8 mouse cellular contexts compared by ENCODE assay signal in genomic region chr7:24133996-24134828, GRCm38 (mm10). TPM values are rescaled to one million over a fixed set of nuclear protein-coding genes. Genes with fewer than 3 reads are reported as not detected.
DNase-seq lines count a peak whose midpoint lies in the region; ATAC-seq lines count a peak whose summit lies in the region.

Gene Zfp235, plus strand, starts transcription at chr7:24134169.

- peaks cover 7% of the 10 kb centered on the region; the same call in 1 of the 2 replicates for H3K9me3 ChIP-seq in forebrain, embryonic 10.5 days
- no peaks in the 10 kb centered on the region for H3K9me3 ChIP-seq in heart, embryonic 15.5 days (replicated peaks)
- H3K9me3 ChIP-seq in liver, embryonic 15.5 days (replicated peaks): no peaks in the 10 kb centered on the region
- no peaks in the 10 kb centered on the region for H3K9me3 ChIP-seq in neural tube, embryonic 12.5 days

- peak within 1 kb of the TSS; percentile 74 for H3K4me2 ChIP-seq in heart, embryonic 15.5 days
- peak within 1 kb of the TSS; percentile 76 for H3K4me2 ChIP-seq in liver, embryonic 15.5 days
- H3K4me2 ChIP-seq in neural tube, embryonic 12.5 days (replicated peaks): peak within 1 kb of the TSS; percentile 74

- ATAC-seq in heart, embryonic 15.5 days (replicated peaks; ENCODE audit: insufficient number of reproducible peaks, insufficient read depth, low FRiP score, low read depth): peak; percentile 93
- peak; percentile 92 for ATAC-seq in liver, embryonic 15.5 days (ENCODE audit: insufficient read depth)
- ATAC-seq in neural tube, embryonic 12.5 days (ENCODE audit: low FRiP score, low read depth): peak; percentile 94

- peak within 1 kb of the TSS; percentile 75 for H3K9ac ChIP-seq in heart, embryonic 15.5 days
- peak within 1 kb of the TSS; percentile 70 for H3K9ac ChIP-seq in liver, embryonic 15.5 days
- peak within 1 kb of the TSS; percentile 68 for H3K9ac ChIP-seq in neural tube, embryonic 12.5 days

- WGBS in forebrain, embryonic 10.5 days: 4% methylated on average over 32 of the region's 32 CpGs
- WGBS in heart, embryonic 15.5 days: 3% methylated on average over 32 of the region's 32 CpGs
- 3% methylated on average over 32 of the region's 32 CpGs for WGBS in liver, embryonic 15.5 days (ENCODE audit: insufficient replicate concordance)
- 3% methylated on average over 32 of the region's 32 CpGs for WGBS in neural tube, embryonic 12.5 days

- H3K36me3 ChIP-seq in forebrain, embryonic 10.5 days (replicated peaks): peaks cover 33% of the 10 kb centered on the region
- H3K36me3 ChIP-seq in heart, embryonic 15.5 days: peaks cover 30% of the 10 kb centered on the region
- H3K36me3 ChIP-seq in liver, embryonic 15.5 days (replicated peaks): peaks cover 24% of the 10 kb centered on the region
- peaks cover 33% of the 10 kb centered on the region for H3K36me3 ChIP-seq in neural tube, embryonic 12.5 days

- peak within 1 kb of the TSS; percentile 79 for H3K4me3 ChIP-seq in forebrain, embryonic 10.5 days
- peak within 1 kb of the TSS; percentile 76 for H3K4me3 ChIP-seq in heart, embryonic 15.5 days
- peak within 1 kb of the TSS; percentile 71 for H3K4me3 ChIP-seq in liver, embryonic 15.5 days (replicated peaks)
- peak within 1 kb of the TSS; percentile 61 for H3K4me3 ChIP-seq in neural tube, embryonic 12.5 days

- peak within 1 kb of the TSS; percentile 86 for H3K27ac ChIP-seq in forebrain, embryonic 10.5 days
- H3K27ac ChIP-seq in heart, embryonic 15.5 days: peak within 1 kb of the TSS; percentile 45
- no peak within 1 kb of the TSS for H3K27ac ChIP-seq in liver, embryonic 15.5 days (replicated peaks)
- no peak within 1 kb of the TSS for H3K27ac ChIP-seq in neural tube, embryonic 12.5 days

- no peaks in the 10 kb centered on the region for H3K27me3 ChIP-seq in forebrain, embryonic 10.5 days (ENCODE audit: poor library complexity, severe bottlenecking)
- H3K27me3 ChIP-seq in heart, embryonic 15.5 days: no peaks in the 10 kb centered on the region
- H3K27me3 ChIP-seq in liver, embryonic 15.5 days: no peaks in the 10 kb centered on the region
- no peaks in the 10 kb centered on the region for H3K27me3 ChIP-seq in neural tube, embryonic 12.5 days (replicated peaks)

- peaks cover 15% of the 10 kb centered on the region for H3K4me1 ChIP-seq in forebrain, embryonic 10.5 days
- peaks cover 11% of the 10 kb centered on the region for H3K4me1 ChIP-seq in heart, embryonic 15.5 days (replicated peaks)
- peaks cover 16% of the 10 kb centered on the region for H3K4me1 ChIP-seq in liver, embryonic 15.5 days (replicated peaks)
- H3K4me1 ChIP-seq in neural tube, embryonic 12.5 days: peaks cover 11% of the 10 kb centered on the region

- peak; percentile 73 to 81 for DNase-seq in CD8-positive naive resting alpha-beta T cell, adult 2 months (ENCODE audit: low read depth in 2 of 2, low spot score in 2 of 2)
- DNase-seq in c-Kit-positive CD71-negative TER-119-negative erythroid progenitor cells, embryonic 14.5 days (ENCODE audit: low read depth): peak; percentile 73
- DNase-seq in forebrain, embryonic 10.5 days (ENCODE audit: extremely low spot score, low spot score): peak; percentile 83
- peak; percentile 91 to 92 for DNase-seq in kidney, postnatal 36 days
- DNase-seq in telencephalon, adult 2 months (ENCODE audit: low read depth, low spot score): peak; percentile 96

RNA-seq across cellular contexts. Expression of gene Zfp235, which starts in this region (rescaled TPM):
- polyA plus RNA-seq in forebrain, embryonic 10.5 days (2016; fragmentation: Nextera tagmentation; extraction: Ambion mirVana): 12.3 and 13.1 TPM in 2 replicates
- 7.8 and 8.9 TPM in 2 replicates for polyA plus RNA-seq in heart, embryonic 15.5 days (2015; fragmentation: Nextera tagmentation; extraction: Ambion mirVana)
- polyA plus RNA-seq in liver, embryonic 15.5 days (2015; fragmentation: Nextera tagmentation; extraction: Ambion mirVana): 3.3 and 3.5 TPM in 2 replicates
- polyA plus RNA-seq in neural tube, embryonic 12.5 days (2016; fragmentation: Nextera tagmentation; extraction: Ambion mirVana): 14.9 and 18.5 TPM in 2 replicates

Comparison
In these comparisons a context has a peak if more than half of its experiments do, and no peak if none do; other contexts are left out.
1. H3K27ac ChIP-seq: peak in forebrain, embryonic 10.5 days (single experiment) and heart, embryonic 15.5 days (single experiment); none in liver, embryonic 15.5 days (single experiment) and neural tube, embryonic 12.5 days (single experiment).
2. Peak in every context shown above with its lines, with median percentiles within 50 percentile points of each other: DNase-seq, H3K4me3 ChIP-seq, ATAC-seq, H3K4me2 ChIP-seq and H3K9ac ChIP-seq.